Mouse (Mus musculus) bone marrow macrophage, adult 2 months (primary cell): ENCODE measurements around the gene Mbip.

Experiments used
- CTCF ChIP-seq: IDR thresholded peaks from 2 replicates; pipeline ENCODE4 v1.5.1; 2012; ENCODE audit warnings: low read depth, mild to moderate bottlenecking, low read length, moderate library complexity
- POLR2A ChIP-seq: IDR thresholded peaks from 2 replicates; pipeline ENCODE4 v1.6.1; 2012; ENCODE audit warnings: mild to moderate bottlenecking, low read depth, low read length, borderline replicate concordance

GRCm38 (mm10) chr12:56286828-56287227, 58.9 kb downstream of the Mbip start:
- TF ChIP-seq POLR2A (no peak), CTCF (no peak)
